Mouse (Mus musculus) bone marrow macrophage, adult 2 months (primary cell): ENCODE measurements at regions not wholly inside any gene's neighbourhood (a gene's known extent, or its start where the extent isn't known, plus 50 kb on each side); places are given as distances from the start of the nearest gene placed in this dataset.
A peak's percentile ranks its signal among the peaks of the same experiment; 100 is the strongest.

Source experiments
- H3K27ac ChIP-seq: 2 replicates; pipeline ENCODE4 v1.5.1; 2012; ENCODE audit warnings: low read depth, low read length; ENCODE audit not compliant: insufficient read depth
- H3K4me1 ChIP-seq: 2 replicates; pipeline ENCODE4 v1.6.1; 2012; ENCODE audit warnings: low read length; ENCODE audit not compliant: control insufficient read depth, insufficient read depth
- H3K4me3 ChIP-seq: 2 replicates; pipeline ENCODE4 v1.5.1; 2012; ENCODE audit warnings: mild to moderate bottlenecking, low read length, moderate library complexity; ENCODE audit not compliant: insufficient read depth
- CTCF ChIP-seq: IDR thresholded peaks from 2 replicates; pipeline ENCODE4 v1.5.1; 2012; ENCODE audit warnings: low read depth, mild to moderate bottlenecking, low read length, moderate library complexity
- POLR2A ChIP-seq: IDR thresholded peaks from 2 replicates; pipeline ENCODE4 v1.6.1; 2012; ENCODE audit warnings: mild to moderate bottlenecking, low read depth, low read length, borderline replicate concordance

DNA sequence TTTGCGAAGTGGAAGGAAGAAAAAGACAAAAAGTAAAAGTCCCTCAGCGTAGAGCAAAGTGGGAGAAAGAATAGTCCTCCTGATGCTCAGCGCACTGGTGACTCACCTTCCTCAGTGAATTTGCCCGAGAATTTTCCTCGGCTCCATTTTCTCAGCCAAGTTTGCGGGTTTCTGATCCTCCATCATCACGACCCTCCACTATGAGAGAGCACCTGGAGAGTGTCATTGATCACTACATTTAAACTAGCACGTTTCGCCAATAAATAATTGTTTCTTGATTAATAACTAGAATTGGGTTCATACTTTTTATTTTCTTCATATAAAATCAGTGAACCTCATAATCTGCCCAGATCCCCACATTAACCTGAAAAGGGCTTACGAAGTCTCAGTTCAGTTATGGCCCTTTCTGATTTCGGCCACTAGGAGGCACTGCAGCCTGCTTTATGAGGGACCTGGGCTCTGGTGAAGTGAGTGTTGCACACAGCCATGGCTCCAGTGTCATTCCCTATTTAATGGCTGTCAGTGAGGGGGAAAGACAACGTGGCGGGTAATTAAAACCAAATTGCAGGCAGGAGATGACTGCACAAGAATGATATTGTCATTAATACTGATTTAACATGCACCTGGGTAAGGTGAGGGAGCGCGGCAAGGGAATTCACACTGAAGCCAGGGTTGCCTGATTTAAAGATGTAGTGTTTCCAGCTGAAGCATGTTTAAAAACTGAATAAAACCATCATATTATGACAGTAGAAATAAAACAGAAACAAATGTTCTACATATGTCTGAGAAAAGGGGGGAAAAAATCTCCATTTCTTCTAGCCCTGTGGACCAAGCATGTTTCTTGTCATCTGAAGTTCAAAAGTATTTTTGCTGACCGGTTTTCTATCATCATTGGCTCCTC, 741.8 kb upstream of the Arrdc4 start:
- Histone ChIP-seq H3K27ac (no peak overlapping the region), H3K4me1 (no peaks in the 10 kb centered on the region), H3K4me3 (no peak overlapping the region)
- TF ChIP-seq CTCF: peak; percentile 30; the same call in 1 of the 2 replicates
- no peak for TF ChIP-seq POLR2A

DNA sequence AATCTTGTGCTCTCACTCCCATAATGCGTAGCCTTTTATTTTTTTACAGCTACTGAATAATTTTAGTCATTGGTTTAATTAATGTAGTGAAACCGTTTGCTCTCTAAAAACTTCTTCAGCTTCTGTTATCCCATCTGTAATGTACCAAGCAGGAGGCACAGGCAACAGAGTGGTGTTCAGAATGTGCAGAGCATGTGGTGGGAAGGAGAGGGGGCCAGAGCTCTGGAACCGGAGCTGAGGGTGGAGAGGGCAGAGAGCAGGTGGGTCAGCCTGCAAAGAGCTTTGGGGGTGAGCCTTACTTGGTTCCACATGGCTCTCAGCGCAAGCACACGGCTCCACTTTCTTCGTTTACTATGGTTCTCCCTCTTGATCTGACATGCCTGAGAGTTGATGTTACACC, 739.6 kb upstream of the Arrdc4 start:
- Histone ChIP-seq H3K4me3 (no peak overlapping the region), H3K4me1 (no peaks in the 10 kb centered on the region), H3K27ac (no peak overlapping the region)
- TF ChIP-seq CTCF: no peak
- TF ChIP-seq POLR2A: no peak

DNA sequence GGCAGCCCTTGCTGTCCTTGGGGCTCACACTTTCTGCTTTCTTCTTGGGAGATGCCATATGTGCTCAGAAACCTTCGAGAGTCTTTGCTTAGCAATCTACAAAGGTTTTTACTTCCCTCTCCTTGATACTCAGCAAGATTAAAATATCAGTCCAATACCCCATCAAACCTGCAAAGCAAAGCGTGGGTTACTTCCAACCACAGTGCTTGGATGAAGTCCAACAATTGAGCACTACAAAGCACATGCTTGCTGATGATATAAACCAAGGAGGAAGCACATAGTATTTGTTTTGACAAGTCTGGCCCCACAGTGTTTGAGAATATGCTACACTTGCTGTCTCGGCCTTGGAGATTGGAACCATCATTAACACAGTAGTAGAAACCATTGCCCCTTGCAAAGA, 738.1 kb upstream of the Arrdc4 start:
- H3K4me1 ChIP-seq: no peaks in the 10 kb centered on the region
- TF ChIP-seq POLR2A: no peak
- no peak for TF ChIP-seq CTCF
- no peak overlapping the region for H3K27ac ChIP-seq
- no peak overlapping the region for H3K4me3 ChIP-seq

DNA sequence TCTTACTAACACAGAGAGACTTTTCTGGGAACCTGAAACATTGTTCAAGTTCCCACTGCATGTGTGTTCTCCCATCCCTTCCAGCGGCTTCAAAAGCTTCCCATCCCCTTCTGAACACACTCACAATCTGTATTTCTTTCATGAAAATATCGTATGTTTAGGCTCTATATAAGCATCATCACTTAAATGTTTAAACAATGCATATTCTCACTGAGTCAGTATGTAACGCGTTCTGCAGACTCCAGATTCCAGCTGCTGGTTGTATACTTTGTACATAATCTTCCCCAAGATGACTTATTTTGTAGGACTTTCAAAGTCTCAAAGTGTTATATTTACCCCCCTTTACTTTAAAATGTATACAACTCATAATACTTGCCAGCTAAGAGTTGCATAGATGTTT, 735.5 kb upstream of the Arrdc4 start:
- no peak overlapping the region for H3K4me3 ChIP-seq
- no peak overlapping the region for H3K27ac ChIP-seq

More for the DNA sequence above, 735.5 kb upstream of the Arrdc4 start:
- H3K4me1 ChIP-seq: no peaks in the 10 kb centered on the region
- no peak for TF ChIP-seq POLR2A
- no peak for TF ChIP-seq CTCF
